Mouse (Mus musculus): ENCODE results near the gene Ctdspl.

- TF ChIP-seq POLR2A (IDR thresholded peaks at IDR 0.05; ENCODE audit: low read depth, low read length) (no peak), CTCF (IDR thresholded peaks at IDR 0.05; ENCODE audit: borderline replicate concordance, insufficient read depth, low read length) (peak; percentile 94)
These were observed 5.3 kb upstream of the Ctdspl start for GRCm38 (mm10) chr9:118920798-118921515.
